Mouse (Mus musculus) limb, embryonic 14.5 days (tissue): ENCODE data around the gene Gphn. TPM values are rescaled to one million over a fixed set of nuclear protein-coding genes. Genes with fewer than 3 reads are reported as not detected.
A peak's percentile ranks its signal among the peaks of the same experiment; 100 is the strongest.

Experiments used
- ATAC-seq: fragments of 200-750 bp; cut with Nextera tagmentation; 2 replicates; pipeline ENCODE4 v1.8.0; 2017; ENCODE audit warnings: low read depth, moderate number of reproducible peaks, moderate TSS enrichment; ENCODE audit not compliant: low FRiP score
- DNase-seq: peaks from one replicate; pipeline ENCODE4 v3.0.0-alpha.2; 2015; ENCODE audit warnings: low spot score
- H3K27ac ChIP-seq: fragments of 300-500 bp; sonication (generic); replicated peaks from 2 replicates; pipeline ENCODE4 v1.5.1; 2014; ENCODE audit warnings: low read depth, mild to moderate bottlenecking, low read length, moderate library complexity, mixed read lengths
- H3K27me3 ChIP-seq: fragments of 300-500 bp; sonication (generic); 2 replicates; pipeline ENCODE4 v1.6.1; 2014; ENCODE audit warnings: low read length, mixed read lengths; ENCODE audit not compliant: control insufficient read depth, insufficient read depth
- H3K36me3 ChIP-seq: fragments of 300-500 bp; sonication (generic); 2 replicates; pipeline ENCODE4 v1.6.1; 2014; ENCODE audit warnings: mild to moderate bottlenecking, low read length, moderate library complexity, mixed read lengths; ENCODE audit not compliant: control insufficient read depth, insufficient read depth
- H3K4me1 ChIP-seq: fragments of 300-500 bp; sonication (generic); 2 replicates; pipeline ENCODE4 v1.6.1; 2014; ENCODE audit warnings: antibody characterized with exemption, low read length, mixed read lengths; ENCODE audit not compliant: control insufficient read depth, insufficient read depth
- H3K4me2 ChIP-seq: fragments of 300-500 bp; sonication (generic); replicated peaks from 2 replicates; pipeline ENCODE4 v1.6.1; 2014; ENCODE audit warnings: low read depth, mild to moderate bottlenecking, low read length, moderate library complexity; ENCODE audit not compliant: severe bottlenecking
- H3K4me3 ChIP-seq: fragments of 300-500 bp; sonication (generic); replicated peaks from 2 replicates; pipeline ENCODE4 v1.5.1; 2014; ENCODE audit warnings: low read length
- H3K9ac ChIP-seq: fragments of 300-500 bp; sonication (generic); 2 replicates; pipeline ENCODE4 v1.6.1; 2014; ENCODE audit warnings: mild to moderate bottlenecking, low read depth, low read length, moderate library complexity; ENCODE audit not compliant: severe bottlenecking
- H3K9me3 ChIP-seq: fragments of 300-500 bp; sonication (generic); 2 replicates; pipeline ENCODE4 v1.6.1; 2016; ENCODE audit warnings: low read length; ENCODE audit not compliant: control insufficient read depth
- POLR2A ChIP-seq: fragments of 200-500 bp; IDR thresholded peaks from 2 replicates; pipeline ENCODE4 v1.8.0; 2012; ENCODE audit warnings: inconsistent platforms, mild to moderate bottlenecking, moderate library complexity, borderline replicate concordance; ENCODE audit not compliant: insufficient read depth, insufficient read length; ENCODE audit errors: extremely low read depth
- WGBS: fragments of 180-500 bp; shearing (Covaris S2); extraction: QIAGEN DNeasy Blood & Tissue Kit; methylation state at CpG from one replicate; pipeline ENCODE4 v1.1.7; 2014; 5-methylcytosine and 5-hydroxymethylcytosine counted together
- polyA plus RNA-seq, 2 experiments: library from polyadenylated mRNA; depleted of rRNA in 1 of 2; stranded (reverse) in 1 of 2; unstranded in 1 of 2; fragments of >200 nt; fragmentation: Nextera tagmentation in 1 of 2; extraction: Ambion mirVana in 1 of 2; gene quantifications; 2 replicates each; pipeline versions ENCODE4 v1.2.1 to v1.2.3; 2012 to 2014

Gphn gene
- polyA plus RNA-seq (2012; rRNA removed) (17.5 and 18.9 TPM in 2 replicates), polyA plus RNA-seq (2014; fragmentation: Nextera tagmentation; extraction: Ambion mirVana) (16.4 and 19.1 TPM in 2 replicates)

DNA sequence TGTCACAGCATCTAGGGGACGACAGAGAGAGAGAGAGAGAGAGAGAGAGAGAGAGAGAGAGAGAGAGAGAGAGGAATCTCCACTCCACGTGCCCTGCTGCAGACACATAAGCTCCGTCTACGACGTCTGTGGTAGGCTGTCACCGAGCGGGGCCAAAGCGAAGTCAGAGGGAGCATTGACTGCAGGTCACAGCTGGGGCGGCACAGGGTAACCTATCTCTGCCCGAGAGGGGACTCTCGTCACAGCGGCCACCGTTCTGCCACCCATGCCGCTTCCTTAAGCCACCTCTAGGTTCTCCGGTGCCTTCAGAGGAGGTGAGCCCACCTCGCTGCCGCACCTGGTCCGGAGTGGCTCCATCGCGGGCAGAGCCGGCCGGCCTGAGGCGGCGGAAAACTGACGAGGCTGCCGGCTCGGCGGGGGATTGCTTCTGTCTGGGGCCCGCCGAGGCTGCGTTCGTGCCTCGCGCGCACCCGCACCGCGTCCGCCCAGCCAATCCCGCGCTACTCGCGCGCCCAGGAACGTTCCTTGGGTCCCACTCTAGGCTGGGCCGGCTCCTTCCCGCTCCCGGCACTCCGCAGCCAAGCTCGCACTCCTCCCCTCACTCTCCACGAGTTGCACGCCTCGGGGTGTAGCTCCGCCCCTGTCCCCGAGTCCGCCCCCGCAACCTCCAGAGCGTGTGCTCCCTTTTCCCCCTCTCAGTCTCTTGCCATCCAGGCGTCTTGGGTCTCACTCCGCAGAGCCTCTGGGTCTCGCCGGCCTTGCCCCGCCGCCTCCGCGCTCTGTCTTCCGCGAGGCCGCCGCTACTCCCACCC lies at the start of gene Gphn:
Gene Gphn (plus strand): TSS at position 673 of the 812 bp plus-strand sequence.
- ATAC-seq: peak; percentile 98
- no peaks in the 10 kb centered on the region for H3K4me1 ChIP-seq
- H3K27ac ChIP-seq: peak within 1 kb of the TSS; percentile 98
- H3K27me3 ChIP-seq: no peaks in the 10 kb centered on the region
- peak within 1 kb of the TSS; percentile 85 for H3K4me2 ChIP-seq
- DNase-seq: peak; percentile 90
- no peaks in the 10 kb centered on the region for H3K36me3 ChIP-seq
- H3K4me3 ChIP-seq: peak within 1 kb of the TSS; percentile 93
- peak; percentile 59; the same call in 1 of the 2 replicates for TF ChIP-seq POLR2A
- peak within 1 kb of the TSS; percentile 84 for H3K9ac ChIP-seq
- 0% methylated on average over 63 of the region's 70 CpGs for WGBS
- H3K9me3 ChIP-seq: no peaks in the 10 kb centered on the region

DNA sequence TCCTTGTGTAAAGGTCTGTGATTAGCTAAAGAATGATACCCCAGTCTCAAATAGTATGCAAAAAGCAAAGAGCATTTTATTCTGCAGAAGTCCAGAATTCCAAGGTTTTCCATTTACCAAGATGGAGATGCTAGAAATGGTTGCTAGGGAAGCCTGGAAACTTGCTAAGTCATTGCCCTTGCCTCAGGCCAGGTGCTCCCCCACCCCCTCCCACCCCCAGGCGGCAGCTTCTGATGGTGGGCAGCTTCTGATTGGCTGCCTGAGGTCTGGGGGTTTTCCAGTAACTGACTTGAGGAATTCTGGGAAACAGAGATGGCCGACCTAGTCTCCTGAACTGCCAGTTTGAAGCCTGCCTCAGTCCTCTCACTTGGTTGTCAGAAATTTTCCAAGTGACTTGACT lies 44.7 kb upstream of the Gphn start:
- TF ChIP-seq POLR2A: no peak
- Histone ChIP-seq H3K4me1 (no peaks in the 10 kb centered on the region), H3K9ac (no peak overlapping the region), H3K4me3 (no peak overlapping the region), H3K27ac (no peak overlapping the region), H3K27me3 (no peaks in the 10 kb centered on the region), H3K4me2 (no peak overlapping the region), H3K36me3 (no peaks in the 10 kb centered on the region), H3K9me3 (no peaks in the 10 kb centered on the region)
- 59% methylated on average over 2 of the region's 2 CpGs for WGBS
- ATAC-seq (no peak), DNase-seq (no peak)

DNA sequence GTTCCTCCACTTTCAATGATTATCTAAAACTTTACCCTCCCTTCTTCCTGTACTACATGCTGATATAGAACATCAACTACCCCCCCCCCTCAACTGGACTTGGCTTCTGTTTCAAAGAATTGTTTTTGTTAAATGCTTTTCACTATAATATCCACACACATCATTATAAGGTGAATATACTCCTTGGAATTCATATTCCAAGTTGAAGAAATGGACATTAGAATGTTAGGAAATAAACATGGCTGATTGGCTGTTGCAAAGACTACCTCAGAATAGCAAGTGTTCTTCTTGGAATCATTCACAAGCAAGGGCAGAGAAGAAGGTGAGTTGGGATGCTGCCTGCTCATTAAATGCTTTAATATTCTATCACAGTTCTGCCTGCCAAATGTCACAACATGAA lies 32.2 kb upstream of the Gphn start, which contains the start of gene Gm6657:
Gene Gm6657 (plus strand): TSS at position 301 of the 400 bp plus-strand sequence.
- TF ChIP-seq POLR2A: no peak
- H3K4me3 ChIP-seq: no peak within 1 kb of the TSS
- ATAC-seq (no peak), DNase-seq (no peak)
- no peaks in the 10 kb centered on the region for H3K27me3 ChIP-seq
- H3K4me2 ChIP-seq: no peak within 1 kb of the TSS
- H3K27ac ChIP-seq: no peak within 1 kb of the TSS
- no peaks in the 10 kb centered on the region for H3K36me3 ChIP-seq
- H3K9me3 ChIP-seq: no peaks in the 10 kb centered on the region
- H3K9ac ChIP-seq: no peak within 1 kb of the TSS
- H3K4me1 ChIP-seq: no peaks in the 10 kb centered on the region

DNA sequence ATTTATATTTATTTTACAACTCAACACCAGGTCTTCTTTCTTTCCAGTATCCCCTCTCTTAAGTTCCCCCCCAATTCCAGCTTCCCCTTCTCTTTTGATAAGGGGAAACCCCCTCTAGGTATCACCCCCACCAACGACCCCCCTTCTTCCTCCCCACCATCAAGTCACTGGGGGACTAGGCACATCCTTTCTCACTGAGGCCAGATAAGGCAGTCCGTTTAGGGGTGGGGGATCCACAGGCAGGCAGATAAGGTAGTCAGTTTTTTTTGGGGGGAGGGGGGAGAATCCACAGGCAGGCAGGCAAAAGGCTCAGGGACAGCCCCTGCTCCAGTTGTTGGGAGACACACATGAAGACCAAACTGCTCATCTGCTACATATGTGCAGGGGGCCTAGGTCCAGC lies 30.8 kb upstream of the Gphn start:
- DNase-seq (no peak), ATAC-seq (no peak)
- H3K27me3 ChIP-seq: no peaks in the 10 kb centered on the region
- no peaks in the 10 kb centered on the region for H3K4me1 ChIP-seq
- no peaks in the 10 kb centered on the region for H3K36me3 ChIP-seq
- no peak overlapping the region for H3K4me3 ChIP-seq
- H3K9me3 ChIP-seq: no peaks in the 10 kb centered on the region
- no peak overlapping the region for H3K9ac ChIP-seq
- no peak overlapping the region for H3K27ac ChIP-seq
- no peak overlapping the region for H3K4me2 ChIP-seq
- no peak for TF ChIP-seq POLR2A
- 57% methylated on average over 2 of the region's 2 CpGs for WGBS

DNA sequence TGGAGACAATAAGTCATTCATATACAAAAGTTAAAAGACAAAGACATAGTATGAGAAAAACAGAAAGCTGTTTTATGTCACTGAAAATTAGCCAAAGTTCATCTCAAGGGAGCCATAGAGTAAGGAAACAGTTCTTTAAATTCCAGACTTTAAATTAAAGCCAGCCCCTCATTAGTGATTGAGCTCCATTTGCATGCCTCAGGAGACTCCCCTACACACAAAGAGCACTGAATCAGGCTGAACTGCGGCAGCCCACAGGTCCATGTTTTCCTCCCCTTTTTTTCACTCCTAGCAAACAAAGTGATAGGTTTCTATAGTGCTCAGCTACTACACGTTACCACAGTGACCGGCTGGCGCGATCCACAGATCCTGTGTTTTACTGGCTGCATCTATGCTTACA lies 22.5 kb upstream of the Gphn start:
- Histone ChIP-seq H3K27ac (no peak overlapping the region), H3K9ac (no peak overlapping the region), H3K4me1 (no peaks in the 10 kb centered on the region), H3K36me3 (no peaks in the 10 kb centered on the region), H3K9me3 (no peaks in the 10 kb centered on the region), H3K4me2 (no peak overlapping the region), H3K27me3 (no peaks in the 10 kb centered on the region), H3K4me3 (no peak overlapping the region)
- DNase-seq (peak; percentile 47), ATAC-seq (peak; percentile 65)
- no peak for TF ChIP-seq POLR2A
- WGBS: 33% methylated on average over 5 of the region's 5 CpGs
